Mouse (Mus musculus): ENCODE results near the gene AI182371.

The AI182371 gene

DNA sequence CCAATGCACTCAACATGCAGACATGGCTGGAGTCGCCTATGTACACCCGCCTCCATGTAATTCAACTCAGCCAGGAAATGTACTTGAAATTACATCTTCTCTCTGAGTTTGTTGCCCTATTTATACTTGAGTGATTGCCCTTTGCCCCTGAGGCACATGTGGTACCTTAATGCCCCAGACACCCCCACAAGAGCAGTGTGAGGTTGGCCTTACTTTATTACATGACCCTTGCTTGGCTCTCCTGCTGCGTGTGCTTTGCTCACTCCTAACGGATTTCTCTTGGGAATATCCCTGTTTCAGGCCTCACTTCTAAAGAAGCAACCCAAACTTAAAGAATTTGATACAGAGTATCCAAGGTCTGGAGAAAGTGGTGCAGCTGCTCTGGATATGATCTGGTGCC is 31.1 kb downstream of the AI182371 start:
- in situ Hi-C loops (cut with MboI, MseI): no loop called here

DNA sequence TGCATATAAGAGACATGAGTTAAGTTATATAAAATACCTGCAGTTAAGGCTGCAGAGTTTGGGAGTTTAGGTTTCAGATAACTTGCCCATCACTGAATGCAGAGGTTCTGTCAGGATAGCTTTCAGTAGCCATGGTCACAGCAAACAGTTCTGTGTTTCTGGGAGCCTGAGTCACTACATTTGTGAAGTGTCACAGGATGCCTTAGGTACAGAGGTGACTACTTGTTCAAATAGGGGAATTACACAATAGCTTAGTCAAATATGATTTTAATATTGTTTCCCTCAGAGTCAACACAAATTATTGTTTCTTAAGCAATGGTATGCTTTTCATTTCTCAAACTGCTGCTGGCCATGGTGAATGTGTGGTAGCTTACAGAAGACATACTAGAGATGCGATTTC is 32.2 kb downstream of the AI182371 start:
- in situ Hi-C loops (cut with MboI, MseI): no loop called here

GRCm38 (mm10) chr2:35067117-35067516 is 34.2 kb downstream of the AI182371 start:
- in situ Hi-C loops (cut with MboI, MseI): no loop called here

DNA sequence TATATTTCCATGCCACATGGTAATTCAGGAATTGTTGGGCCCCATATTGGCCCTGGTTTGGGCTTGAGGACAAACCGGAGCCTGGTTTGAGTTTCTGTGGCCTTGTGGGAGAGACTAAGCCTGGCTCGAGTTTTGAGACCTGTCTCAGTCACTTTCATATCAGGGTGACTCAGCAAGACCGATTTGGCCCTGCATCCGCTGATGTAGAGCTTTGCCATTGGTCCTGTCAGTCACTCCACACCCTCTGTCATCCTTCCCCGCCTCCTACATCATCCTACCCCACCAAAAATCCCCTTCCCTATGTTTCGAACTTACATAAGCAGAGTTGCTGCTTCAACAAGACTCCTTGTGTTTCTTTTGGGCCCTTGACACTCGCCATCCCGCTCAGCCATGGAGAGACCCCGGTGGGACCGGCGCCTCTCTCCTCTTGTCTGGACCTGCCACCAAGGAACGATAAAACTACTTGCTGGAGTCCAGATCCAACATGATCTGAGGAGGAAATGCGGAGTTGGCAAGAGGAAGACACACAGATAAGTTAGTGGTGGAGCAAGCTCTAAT is 34.7 kb downstream of the AI182371 start:
- in situ Hi-C loops (cut with MboI, MseI): no loop called here

DNA sequence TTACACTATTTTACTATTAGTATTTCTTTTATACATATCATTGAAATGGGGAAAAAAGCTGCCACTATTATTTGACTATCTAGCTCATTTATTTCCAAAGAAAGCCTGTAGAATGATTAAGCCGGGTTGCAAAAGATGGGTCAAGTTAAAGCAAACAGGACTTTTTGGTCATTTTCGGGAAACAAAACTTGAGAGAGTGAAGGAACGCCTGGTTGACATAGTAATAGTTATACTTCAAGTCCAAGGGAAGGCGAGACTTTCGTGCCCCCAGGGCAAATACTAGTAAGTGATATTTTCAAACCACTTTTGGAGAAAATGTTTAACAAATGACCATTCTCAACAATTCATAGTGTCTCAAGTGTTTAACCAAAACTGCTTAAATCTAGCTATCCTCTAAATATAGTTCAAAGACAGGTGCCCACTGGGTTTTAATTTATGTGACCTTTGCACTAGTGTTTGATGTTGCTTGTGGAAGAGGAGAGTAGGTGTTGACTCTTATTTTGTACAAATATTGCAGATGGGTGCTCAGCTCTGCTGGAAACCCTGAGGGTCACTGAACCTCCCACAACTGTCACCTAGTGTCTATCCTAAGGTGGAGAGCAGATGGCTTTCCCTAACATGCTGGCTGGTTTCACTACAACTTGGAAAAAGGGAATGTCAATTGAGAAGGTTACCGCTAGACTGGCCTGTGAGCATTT is 37.9 kb downstream of the AI182371 start:
- in situ Hi-C loops (cut with MboI, MseI): no loop called here

DNA sequence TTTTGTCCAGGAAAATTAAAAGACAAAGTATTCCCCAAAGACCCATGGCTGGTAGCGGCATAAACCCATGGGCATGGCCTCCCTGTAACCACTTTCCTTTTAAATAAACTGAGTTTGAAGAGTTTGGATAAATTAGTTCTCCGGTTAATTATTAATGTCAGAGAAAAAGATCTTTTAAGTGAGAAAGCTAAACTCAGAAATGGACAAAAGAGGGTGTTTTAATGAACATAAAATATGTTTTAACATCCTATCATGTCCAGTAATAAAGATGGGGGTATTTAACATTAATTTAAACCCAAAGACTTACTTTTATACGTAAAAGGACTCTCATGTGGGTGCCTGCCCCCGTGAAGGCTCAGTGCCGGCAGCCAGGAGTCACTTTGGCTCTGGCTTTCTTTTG is 40.0 kb downstream of the AI182371 start, which contains the start of gene Hc:
Gene Hc, minus strand, starts transcription at position 101 of the 400 bp plus-strand sequence.
- in situ Hi-C loops (cut with MboI, MseI): no loop called here

DNA sequence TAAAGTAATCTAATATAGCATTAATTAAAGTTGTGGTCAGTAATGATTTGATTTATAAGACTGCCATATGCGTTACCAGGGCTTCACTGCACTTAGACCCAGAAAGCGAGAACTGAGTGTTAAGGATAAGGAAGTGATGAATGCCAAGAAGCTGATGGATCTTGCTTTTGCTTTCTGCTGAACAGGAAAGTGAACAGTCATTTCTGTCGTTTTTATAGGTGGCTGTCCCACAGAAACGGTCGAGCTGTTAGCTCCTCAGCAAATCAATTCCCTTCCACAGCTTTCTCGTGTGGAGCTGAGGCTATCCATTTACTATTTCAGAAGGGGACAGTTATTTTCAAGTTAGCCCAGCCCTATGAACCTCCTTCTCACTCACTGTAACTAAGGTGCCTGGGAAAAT is 40.4 kb downstream of the AI182371 start:
- in situ Hi-C loops (cut with MboI, MseI): no loop called here

DNA sequence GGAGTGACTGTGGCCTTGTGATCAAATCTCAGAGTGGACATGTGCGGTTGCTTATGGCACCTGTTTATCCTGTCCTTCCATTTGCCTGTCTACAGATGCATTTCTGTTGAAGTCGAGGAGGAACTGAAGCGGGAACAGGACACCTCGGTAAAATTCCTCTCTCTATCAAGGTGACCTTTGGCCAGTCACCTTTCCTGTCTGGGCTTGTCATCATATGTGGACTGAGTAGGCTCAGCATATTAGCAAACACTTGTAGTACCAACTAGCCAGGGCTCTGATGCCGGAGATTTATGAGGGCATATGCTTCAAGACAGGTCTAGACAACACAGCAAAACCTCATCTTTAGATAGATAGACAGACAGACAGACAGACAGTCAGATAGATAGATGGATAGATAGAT is 41.1 kb downstream of the AI182371 start:
- in situ Hi-C loops (cut with MboI, MseI): no loop called here

DNA sequence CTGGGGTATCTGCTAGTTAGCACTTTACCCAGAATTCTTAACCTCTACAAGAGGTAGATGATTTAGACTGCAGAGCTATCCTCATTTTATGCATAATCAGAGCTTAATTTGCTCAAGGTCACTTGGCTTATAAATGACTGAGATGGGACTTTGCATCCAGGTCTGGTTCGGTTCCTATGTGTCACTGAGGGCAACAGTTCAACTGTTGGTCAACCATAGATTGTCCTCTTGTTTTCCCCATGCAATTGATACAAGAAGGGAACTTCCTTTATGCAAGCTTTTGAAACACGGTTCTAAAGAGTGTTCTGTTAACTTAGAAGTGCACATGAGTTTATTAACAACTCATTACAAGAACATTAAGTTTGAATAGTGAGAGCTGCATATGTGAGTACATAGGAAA is 43.0 kb downstream of the AI182371 start:
- in situ Hi-C loops (cut with MboI, MseI): no loop called here

DNA sequence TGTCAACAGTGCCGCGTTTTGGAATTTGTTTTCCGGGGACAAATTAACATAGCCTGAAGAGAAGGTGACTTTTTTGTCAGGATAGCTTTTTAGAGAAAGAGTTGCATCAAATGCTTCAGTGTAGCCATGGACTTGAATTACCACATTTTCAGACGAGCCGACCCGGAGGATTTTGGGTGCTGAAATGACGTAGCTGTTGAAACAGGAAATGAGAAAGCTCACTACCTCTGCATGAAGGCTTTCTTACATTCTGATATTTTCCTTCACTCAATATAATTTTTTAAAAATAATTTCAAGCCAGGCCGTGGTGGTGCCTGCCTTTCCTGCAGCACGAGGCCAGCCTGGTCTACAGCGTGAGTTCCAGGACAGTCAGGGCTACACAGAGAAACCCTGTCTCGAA is 44.1 kb downstream of the AI182371 start:
- in situ Hi-C loops (cut with MboI, MseI): no loop called here

GRCm38 (mm10) chr2:35048851-35049250 is 52.5 kb downstream of the AI182371 start:
- in situ Hi-C loops (cut with MboI, MseI): loop anchor here in 1 of 2 experiments (5.0 kb wide), 1 partner anchor 58 kb away; the partner anchor contains the start of gene Cntrl

GRCm38 (mm10) chr2:35044956-35045355 is 56.4 kb downstream of the AI182371 start:
- in situ Hi-C loops (cut with MboI, MseI): loop anchor here in 1 of 2 experiments (5.0 kb wide), 1 partner anchor 62 kb away; the partner anchor contains the start of gene Cntrl

- in situ Hi-C loops (cut with MboI, MseI): no loop called here
Observed at GRCm38 (mm10) chr2:35038580-35039375, 62.6 kb downstream of the AI182371 start.
